Mouse (Mus musculus) stomach, postnatal 0 days (tissue): ENCODE results near the gene Dach1. TPM values are rescaled to one million over a fixed set of nuclear protein-coding genes. Genes with fewer than 3 reads are reported as not detected.

Experiments used
- ATAC-seq: fragments of 200-750 bp; cut with Nextera tagmentation; 2 replicates; pipeline ENCODE4 v1.8.0; 2017; ENCODE audit not compliant: low FRiP score, low TSS enrichment
- DNase-seq: peaks from one replicate; pipeline ENCODE4 v3.0.0-alpha.2; 2016; ENCODE audit warnings: low spot score
- H3K27ac ChIP-seq: fragments of 300-500 bp; sonication (generic); replicated peaks from 2 replicates; pipeline ENCODE4 v1.5.1; 2014; ENCODE audit warnings: mild to moderate bottlenecking, control low read depth
- H3K27me3 ChIP-seq: fragments of 300-500 bp; sonication (generic); 2 replicates; pipeline ENCODE4 v1.6.1; 2014; ENCODE audit warnings: low read length; ENCODE audit not compliant: control insufficient read depth, insufficient read depth
- H3K36me3 ChIP-seq: fragments of 300-500 bp; sonication (generic); 2 replicates; pipeline ENCODE4 v1.6.1; 2014; ENCODE audit warnings: low read length, mixed read lengths; ENCODE audit not compliant: control insufficient read depth, insufficient read depth
- H3K4me1 ChIP-seq: fragments of 300-500 bp; sonication (generic); replicated peaks from 2 replicates; pipeline ENCODE4 v1.6.1; 2014; ENCODE audit warnings: antibody characterized with exemption; ENCODE audit not compliant: control insufficient read depth, insufficient read depth
- H3K4me2 ChIP-seq: fragments of 300-500 bp; sonication (generic); replicated peaks from 2 replicates; pipeline ENCODE4 v1.6.1; 2014; ENCODE audit warnings: low read depth, mild to moderate bottlenecking, control low read depth, moderate library complexity
- H3K4me3 ChIP-seq: fragments of 300-500 bp; sonication (generic); 2 replicates; pipeline ENCODE4 v1.5.1; 2014; ENCODE audit warnings: low read depth, low read length, control low read depth
- H3K9ac ChIP-seq: fragments of 300-500 bp; sonication (generic); 2 replicates; pipeline ENCODE4 v1.6.1; 2014; ENCODE audit warnings: mild to moderate bottlenecking, low read length, control low read depth, mixed read lengths
- H3K9me3 ChIP-seq: fragments of 300-500 bp; sonication (generic); 2 replicates; pipeline ENCODE4 v1.6.1; 2016; ENCODE audit warnings: low read length; ENCODE audit not compliant: control insufficient read depth
- CTCF ChIP-seq: IDR thresholded peaks from 2 replicates; pipeline ENCODE4 v1.5.1; 2016; ENCODE audit warnings: antibody characterized with exemption, low read depth, mild to moderate bottlenecking, moderate library complexity
- EP300 ChIP-seq: optimal IDR thresholded peaks from 2 replicates; pipeline ENCODE3; 2016; ENCODE audit warnings: antibody characterized with exemption
- WGBS: fragments of 180-500 bp; shearing (Covaris S2); extraction: QIAGEN DNeasy Blood & Tissue Kit; methylation state at CpG from one replicate; pipeline ENCODE4 v1.1.7; 2014; 5-methylcytosine and 5-hydroxymethylcytosine counted together
- polyA plus RNA-seq: library from polyadenylated mRNA; unstranded; fragments of >200 nt; fragmentation: Nextera tagmentation; extraction: Ambion mirVana; gene quantifications from 2 replicates; pipeline ENCODE4 v1.2.1, GENCODE M21; 2015

Gene Dach1
- polyA plus RNA-seq, 1 experiment from 2014 or later = 2.3 TPM

DNA sequence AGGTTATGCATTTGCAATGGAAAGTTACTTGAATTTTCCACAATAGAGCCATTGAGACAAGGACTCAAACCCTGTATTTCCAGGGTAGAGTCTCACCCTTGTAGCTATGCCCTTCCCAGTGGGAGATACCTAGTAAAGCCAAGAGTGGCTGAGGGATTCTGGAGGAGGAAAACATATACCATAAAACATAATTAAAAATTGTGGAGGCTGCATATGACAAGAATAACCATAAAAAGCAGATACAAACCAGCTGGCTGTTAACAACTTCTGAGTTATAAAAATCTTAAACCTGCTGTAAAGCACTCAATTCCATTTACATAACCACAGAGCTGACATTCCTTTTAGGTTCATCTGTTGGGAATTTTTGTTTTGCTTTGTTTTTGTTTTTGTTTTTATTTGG is 171.0 kb downstream of the Dach1 start:
- no peaks in the 10 kb centered on the region for H3K27me3 ChIP-seq
- TF ChIP-seq EP300 = no peak
- TF ChIP-seq CTCF = no peak
- H3K9ac ChIP-seq = no peak overlapping the region
- H3K36me3 ChIP-seq = no peaks in the 10 kb centered on the region
- H3K27ac ChIP-seq = no peak overlapping the region
- no peaks in the 10 kb centered on the region for H3K9me3 ChIP-seq
- no peak for ATAC-seq
- no peaks in the 10 kb centered on the region for H3K4me1 ChIP-seq
- no peak for DNase-seq
- no peak overlapping the region for H3K4me3 ChIP-seq
- no peak overlapping the region for H3K4me2 ChIP-seq

- H3K27me3 ChIP-seq = no peaks in the 10 kb centered on the region
- no peaks in the 10 kb centered on the region for H3K9me3 ChIP-seq
- H3K4me2 ChIP-seq = no peak overlapping the region
- no peaks in the 10 kb centered on the region for H3K36me3 ChIP-seq
- no peak overlapping the region for H3K27ac ChIP-seq
- H3K4me3 ChIP-seq = no peak overlapping the region
- H3K9ac ChIP-seq = no peak overlapping the region
- TF ChIP-seq CTCF (no peak), EP300 (no peak)
- 68% methylated on average over 3 of the region's 3 CpGs for whole genome bisulfite sequencing
- ATAC-seq (no peak), DNase-seq (no peak)
- no peaks in the 10 kb centered on the region for H3K4me1 ChIP-seq
Measured at GRCm38 (mm10) chr14:97983251-97983650, 186.3 kb downstream of the Dach1 start.

- no peak overlapping the region for H3K27ac ChIP-seq
- TF ChIP-seq EP300 (no peak), CTCF (no peak)
- no peaks in the 10 kb centered on the region for H3K27me3 ChIP-seq
- no peak overlapping the region for H3K4me3 ChIP-seq
- H3K4me2 ChIP-seq = no peak overlapping the region
- DNase-seq (no peak), ATAC-seq (no peak)
- 61% methylated on average over 6 of the region's 6 CpGs for WGBS
- H3K36me3 ChIP-seq = no peaks in the 10 kb centered on the region
- no peaks in the 10 kb centered on the region for H3K9me3 ChIP-seq
- no peaks in the 10 kb centered on the region for H3K4me1 ChIP-seq
- no peak overlapping the region for H3K9ac ChIP-seq
Measured at GRCm38 (mm10) chr14:97982676-97983075, 186.9 kb downstream of the Dach1 start.

GRCm38 (mm10) chr14:97980879-97981278 is 188.7 kb downstream of the Dach1 start:
- H3K4me3 ChIP-seq = no peak overlapping the region
- H3K27me3 ChIP-seq = no peaks in the 10 kb centered on the region
- WGBS = 58% methylated on average over 4 of the region's 4 CpGs
- no peaks in the 10 kb centered on the region for H3K36me3 ChIP-seq
- no peak overlapping the region for H3K27ac ChIP-seq
- DNase-seq (no peak), ATAC-seq (no peak)
- H3K4me1 ChIP-seq = no peaks in the 10 kb centered on the region
- no peak overlapping the region for H3K4me2 ChIP-seq
- TF ChIP-seq EP300 = no peak
- no peak for TF ChIP-seq CTCF
- no peak overlapping the region for H3K9ac ChIP-seq
- no peaks in the 10 kb centered on the region for H3K9me3 ChIP-seq

GRCm38 (mm10) chr14:97976091-97976490 is 193.5 kb downstream of the Dach1 start:
- H3K9ac ChIP-seq = no peak overlapping the region
- H3K4me3 ChIP-seq = no peak overlapping the region
- no peak overlapping the region for H3K4me2 ChIP-seq
- H3K36me3 ChIP-seq = no peaks in the 10 kb centered on the region
- no peak for ATAC-seq
- WGBS = 38% methylated on average over 1 of the region's 1 CpGs
- DNase-seq = no peak
- H3K27me3 ChIP-seq = no peaks in the 10 kb centered on the region
- no peak for TF ChIP-seq EP300
- TF ChIP-seq CTCF = no peak
- no peak overlapping the region for H3K27ac ChIP-seq
- H3K4me1 ChIP-seq = no peaks in the 10 kb centered on the region
- no peaks in the 10 kb centered on the region for H3K9me3 ChIP-seq

DNA sequence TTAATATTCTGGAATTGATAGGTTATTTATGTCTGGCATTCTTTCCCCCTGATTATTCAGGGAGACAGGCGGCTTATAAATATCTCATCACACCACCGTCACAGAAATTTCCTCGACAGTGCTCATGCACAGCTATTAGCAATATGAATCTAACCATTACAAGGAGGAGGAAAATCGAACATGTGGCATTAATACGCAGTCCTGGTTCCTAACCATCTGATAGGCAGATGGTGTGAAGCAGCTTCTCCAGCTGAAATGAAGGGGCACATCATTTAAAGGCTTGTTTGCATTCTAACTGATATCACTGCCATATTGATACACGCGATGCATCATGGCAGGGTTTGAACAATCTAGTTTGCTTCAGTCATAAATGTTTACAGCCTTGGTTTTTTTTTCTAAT is 194.1 kb downstream of the Dach1 start:
- TF ChIP-seq EP300 (no peak), CTCF (no peak)
- ATAC-seq = no peak
- no peaks in the 10 kb centered on the region for H3K4me1 ChIP-seq
- H3K4me2 ChIP-seq = no peak overlapping the region
- 66% methylated on average over 7 of the region's 7 CpGs for WGBS
- H3K27me3 ChIP-seq = no peaks in the 10 kb centered on the region
- no peaks in the 10 kb centered on the region for H3K9me3 ChIP-seq
- H3K4me3 ChIP-seq = no peak overlapping the region
- H3K36me3 ChIP-seq = no peaks in the 10 kb centered on the region
- H3K27ac ChIP-seq = no peak overlapping the region
- no peak overlapping the region for H3K9ac ChIP-seq
- DNase-seq = no peak
